Mouse (Mus musculus) liver, adult 2 months (tissue): ENCODE results near the gene Ssh3. TPM values are rescaled to one million over a fixed set of nuclear protein-coding genes. Genes with fewer than 3 reads are reported as not detected.

ENCODE experiments used
- DNase-seq: peaks from one replicate; pipeline ENCODE4 v3.0.0-alpha.2; 2011; ENCODE audit warnings: low read depth, low spot score; ENCODE audit errors: extremely low read depth
- H3K27ac ChIP-seq: fragments of 200-500 bp; replicated peaks from 2 replicates; pipeline ENCODE4 v1.5.1; 2012; ENCODE audit warnings: low read depth, mild to moderate bottlenecking, control low read depth, inconsistent platforms, low read length; ENCODE audit not compliant: insufficient read depth
- H3K27me3 ChIP-seq: fragments of 200-500 bp; 2 replicates; pipeline ENCODE4 v1.6.1; 2012; ENCODE audit warnings: mild to moderate bottlenecking, moderate library complexity, low read length, inconsistent platforms; ENCODE audit not compliant: control insufficient read depth, insufficient read depth
- H3K36me3 ChIP-seq: fragments of 200-500 bp; 2 replicates; pipeline ENCODE4 v1.6.1; 2012; ENCODE audit warnings: low read length, inconsistent platforms; ENCODE audit not compliant: control insufficient read depth, insufficient read depth
- H3K4me1 ChIP-seq: fragments of 200-500 bp; 2 replicates; pipeline ENCODE4 v1.6.1; 2011; ENCODE audit warnings: low read length; ENCODE audit not compliant: control insufficient read depth, insufficient read depth
- H3K4me3 ChIP-seq: fragments of 200-500 bp; 2 replicates; pipeline ENCODE4 v1.5.1; 2011; ENCODE audit warnings: low read depth, mild to moderate bottlenecking, control low read depth, low read length, moderate library complexity; ENCODE audit not compliant: insufficient read depth
- H3K79me2 ChIP-seq: fragments of 200-500 bp; 2 replicates; pipeline ENCODE4 v1.6.1; 2012; ENCODE audit warnings: inconsistent platforms, mild to moderate bottlenecking, low read length, moderate library complexity; ENCODE audit not compliant: control insufficient read depth, insufficient read depth
- H3K9ac ChIP-seq: fragments of 200-500 bp; 2 replicates; pipeline ENCODE4 v1.6.1; 2012; ENCODE audit warnings: low read depth, mild to moderate bottlenecking, control low read depth, inconsistent platforms, low read length
- CTCF ChIP-seq: fragments of 200-500 bp; IDR thresholded peaks from 2 replicates; pipeline ENCODE4 v1.5.1; 2011; ENCODE audit warnings: low read depth, low read length, control low read depth
- POLR2A ChIP-seq: fragments of 200-500 bp; IDR thresholded peaks from 2 replicates; pipeline ENCODE4 v1.6.1; 2011; ENCODE audit warnings: low read length, control low read depth; ENCODE audit not compliant: insufficient read depth; ENCODE audit errors: extremely low read depth
- WGBS: fragments of 180-500 bp; shearing (Covaris S2); methylation state at CpG from one replicate; pipeline ENCODE4 v1.1.7; 2018; 5-methylcytosine and 5-hydroxymethylcytosine counted together
- polyA plus RNA-seq: library from polyadenylated mRNA; depleted of rRNA; stranded (reverse); fragments of >200 nt; gene quantifications from 2 replicates; pipeline ENCODE4 v1.2.3, GENCODE M21; 2012
- total RNA-seq: library from RNA; depleted of rRNA; stranded (reverse); fragments of >200 nt; gene quantifications from 2 replicates; pipeline ENCODE4 v1.2.3, GENCODE M21; 2014

Gene Ssh3
- total and polyA plus RNA-seq, 2 experiments, result 11.5 to 29.2 TPM

DNA sequence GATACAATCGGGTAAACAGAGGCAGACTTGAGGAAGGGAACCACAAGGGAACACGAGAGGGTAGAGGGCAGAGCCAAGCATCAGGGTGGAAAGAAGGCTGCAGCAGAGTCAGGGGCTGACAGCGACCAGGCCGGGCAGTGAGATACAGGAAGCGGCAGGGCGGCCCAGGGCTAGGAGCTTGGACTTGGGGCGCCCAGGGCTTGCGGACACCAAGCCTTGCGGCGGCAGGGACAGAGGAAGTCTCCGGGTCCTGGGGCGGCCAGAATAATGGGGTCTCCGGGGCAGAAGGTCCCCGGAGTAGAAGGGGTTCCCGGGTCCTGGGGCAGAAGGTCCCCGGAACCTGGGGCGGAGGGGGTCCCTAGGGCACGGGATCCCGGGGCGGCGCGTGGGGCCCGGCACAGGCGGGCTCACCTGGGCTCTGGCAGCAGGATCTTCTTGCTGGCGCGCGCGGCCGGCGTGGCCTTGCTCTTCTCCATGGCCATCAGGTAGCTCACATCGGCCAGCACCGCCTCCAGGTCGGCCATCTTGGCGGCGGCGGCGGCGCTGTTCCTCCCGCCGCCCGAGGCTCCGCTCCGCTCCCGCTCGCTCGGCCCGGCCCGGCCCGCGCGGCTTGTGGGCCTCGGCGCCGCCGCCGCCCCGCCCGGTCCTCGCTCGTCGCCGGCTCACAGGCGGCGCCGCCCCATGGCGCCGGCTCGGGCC is 36.7 kb upstream of the Ssh3 start:
- Histone ChIP-seq H3K79me2 (peaks cover 47% of the 10 kb centered on the region), H3K36me3 (no peaks in the 10 kb centered on the region), H3K27ac (peak overlapping the region; percentile 26), H3K27me3 (no peaks in the 10 kb centered on the region), H3K4me3 (peak overlapping the region; percentile 79), H3K9ac (peak overlapping the region; percentile 88), H3K4me1 (peaks cover 16% of the 10 kb centered on the region)
- DNase-seq, result no peak
- no peak for TF ChIP-seq POLR2A
- WGBS, result 2% methylated on average over 68 of the region's 68 CpGs

DNA sequence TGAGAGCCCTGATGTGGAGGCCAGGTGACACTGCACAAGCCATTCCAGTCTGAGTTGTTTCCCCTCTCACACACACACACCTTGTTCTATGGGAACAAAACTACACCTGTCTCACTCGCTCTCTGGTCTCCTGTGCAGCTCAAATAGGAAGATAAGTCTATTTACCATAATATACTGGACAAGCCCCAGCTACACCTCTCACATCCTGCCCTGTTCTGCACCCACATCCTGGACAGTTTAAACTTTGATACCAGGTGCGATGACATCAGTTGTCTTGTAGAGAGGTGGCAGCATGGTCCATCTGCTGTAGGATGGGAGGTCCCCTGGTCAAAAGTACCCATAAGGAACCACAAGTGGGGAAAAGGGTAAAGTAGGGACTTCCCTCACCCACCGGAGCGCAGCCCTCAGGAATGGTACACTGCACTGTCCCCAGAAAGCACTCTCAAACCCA is 35.9 kb upstream of the Ssh3 start:
- H3K27ac ChIP-seq, result peak overlapping the region; percentile 54

GRCm38 (mm10) chr19:4304251-4304821 is 35.4 kb upstream of the Ssh3 start:
- DNase-seq, result no peak
- 74% methylated on average over 5 of the region's 5 CpGs for WGBS

More for the DNA sequence above, 35.9 kb upstream of the Ssh3 start:
- Histone ChIP-seq H3K4me3 (peak overlapping the region; percentile 79), H3K27me3 (no peaks in the 10 kb centered on the region), H3K36me3 (no peaks in the 10 kb centered on the region), H3K9ac (peak overlapping the region; percentile 33), H3K4me1 (peaks cover 16% of the 10 kb centered on the region), H3K79me2 (peaks cover 53% of the 10 kb centered on the region)
- no peak for DNase-seq
- no peak for TF ChIP-seq CTCF
- TF ChIP-seq POLR2A, result no peak
- 40% methylated on average over 4 of the region's 4 CpGs for WGBS

GRCm38 (mm10) chr19:4303640-4303995 is 34.6 kb upstream of the Ssh3 start:
- Histone ChIP-seq H3K27me3 (no peaks in the 10 kb centered on the region), H3K27ac (peak overlapping the region; percentile 9; the same call in 1 of the 2 replicates), H3K79me2 (peaks cover 60% of the 10 kb centered on the region), H3K9ac (peak overlapping the region; percentile 22; the same call in 1 of the 2 replicates), H3K4me3 (no peak overlapping the region), H3K4me1 (peaks cover 17% of the 10 kb centered on the region), H3K36me3 (no peaks in the 10 kb centered on the region)
- DNase-seq, result no peak
- WGBS, result 85% methylated on average over 5 of the region's 5 CpGs
- TF ChIP-seq CTCF (no peak), POLR2A (no peak)

More at GRCm38 (mm10) chr19:4304251-4304821, 35.4 kb upstream of the Ssh3 start:
- no peaks in the 10 kb centered on the region for H3K27me3 ChIP-seq
- H3K9ac ChIP-seq, result peak overlapping the region; percentile 33
- H3K79me2 ChIP-seq, result peaks cover 53% of the 10 kb centered on the region
- H3K27ac ChIP-seq, result peak overlapping the region; percentile 54
- peaks cover 16% of the 10 kb centered on the region for H3K4me1 ChIP-seq
- no peaks in the 10 kb centered on the region for H3K36me3 ChIP-seq
- peak overlapping the region; percentile 39; the same call in 1 of the 2 replicates for H3K4me3 ChIP-seq
- no peak for TF ChIP-seq CTCF
- no peak for TF ChIP-seq POLR2A

DNA sequence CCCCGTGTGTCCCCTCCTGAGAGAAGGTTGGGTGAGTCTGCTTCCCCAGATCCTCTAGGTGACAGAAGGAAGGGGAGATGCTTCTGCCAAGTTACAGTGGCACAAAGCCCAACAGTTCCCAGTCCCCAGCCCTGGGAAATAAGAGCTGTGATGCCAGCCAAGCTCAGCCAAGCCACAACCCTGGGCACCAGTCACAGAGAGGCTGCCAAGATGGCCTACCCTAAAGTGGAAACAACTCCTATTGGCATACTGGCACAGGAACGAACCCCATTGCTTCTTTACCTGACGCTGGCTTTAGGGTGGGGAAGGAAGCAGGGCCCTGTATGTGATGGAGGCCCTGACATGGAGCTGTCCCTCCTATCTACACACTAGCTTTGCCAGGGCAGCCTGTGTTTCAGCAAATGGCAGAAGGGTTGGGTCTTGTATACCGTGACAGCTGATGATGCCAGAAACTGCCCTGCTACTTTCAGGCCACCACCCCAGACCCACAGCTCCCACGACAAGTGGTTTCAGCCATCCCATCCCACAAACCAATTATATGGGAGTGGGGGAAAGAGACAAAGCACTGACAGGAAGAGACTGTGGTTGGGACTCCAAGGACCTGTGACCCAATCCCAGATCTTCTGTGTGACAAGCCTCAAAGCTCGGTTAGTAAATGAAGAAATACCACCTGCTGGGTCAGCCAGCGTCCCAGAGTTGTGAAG is 34.1 kb upstream of the Ssh3 start:
- peak overlapping the region; percentile 57 for H3K27ac ChIP-seq
- no peak overlapping the region for H3K4me3 ChIP-seq
- TF ChIP-seq POLR2A, result no peak
- no peak for TF ChIP-seq CTCF
- peak; percentile 46 for DNase-seq
- peaks cover 17% of the 10 kb centered on the region for H3K4me1 ChIP-seq
- H3K9ac ChIP-seq, result peak overlapping the region; percentile 46
- no peaks in the 10 kb centered on the region for H3K36me3 ChIP-seq
- WGBS, result 57% methylated on average over 7 of the region's 7 CpGs
- no peaks in the 10 kb centered on the region for H3K27me3 ChIP-seq
- peaks cover 64% of the 10 kb centered on the region for H3K79me2 ChIP-seq
